Mouse (Mus musculus) layer of hippocampus, postnatal 36 days (tissue): ENCODE measurements at regions not wholly inside any gene's neighbourhood (a gene's known extent, or its start where the extent isn't known, plus 50 kb on each side); places are given as distances from the start of the nearest gene placed in this dataset.

Experiments
- DNase-seq, 2 experiments: peaks; one replicate each; pipeline ENCODE4 v3.0.0; 2022

DNA sequence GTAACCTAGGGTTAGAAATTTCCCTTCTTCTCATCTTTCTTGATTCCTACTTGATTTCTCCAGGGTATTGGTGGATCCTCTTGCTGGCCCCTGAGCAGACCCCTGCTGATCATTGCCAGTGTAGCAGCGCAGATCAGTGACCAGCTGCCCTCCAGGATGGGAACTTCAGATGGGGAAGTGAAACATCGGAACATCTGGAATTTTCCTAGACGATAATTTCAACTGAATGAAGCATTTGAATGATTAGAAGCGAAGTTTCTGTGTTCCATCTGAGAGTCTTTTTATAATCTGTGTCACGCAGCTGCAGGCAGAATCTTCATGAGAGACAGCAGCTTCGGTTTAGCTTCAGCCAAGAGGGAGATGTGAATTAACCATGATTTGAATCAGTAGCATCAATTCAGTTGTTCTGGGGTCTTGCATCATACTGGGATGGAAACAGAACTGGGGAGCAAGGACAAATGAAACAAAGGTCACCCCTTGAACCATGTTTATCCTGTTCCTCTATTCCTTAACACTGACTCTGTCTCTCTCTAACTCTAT, 57.8 kb upstream of the Ddit4l start:
- DNase-seq, result no peak

GRCm38 (mm10) chr3:137564282-137564681, 57.1 kb upstream of the Ddit4l start:
- DNase-seq, result no peak

DNA sequence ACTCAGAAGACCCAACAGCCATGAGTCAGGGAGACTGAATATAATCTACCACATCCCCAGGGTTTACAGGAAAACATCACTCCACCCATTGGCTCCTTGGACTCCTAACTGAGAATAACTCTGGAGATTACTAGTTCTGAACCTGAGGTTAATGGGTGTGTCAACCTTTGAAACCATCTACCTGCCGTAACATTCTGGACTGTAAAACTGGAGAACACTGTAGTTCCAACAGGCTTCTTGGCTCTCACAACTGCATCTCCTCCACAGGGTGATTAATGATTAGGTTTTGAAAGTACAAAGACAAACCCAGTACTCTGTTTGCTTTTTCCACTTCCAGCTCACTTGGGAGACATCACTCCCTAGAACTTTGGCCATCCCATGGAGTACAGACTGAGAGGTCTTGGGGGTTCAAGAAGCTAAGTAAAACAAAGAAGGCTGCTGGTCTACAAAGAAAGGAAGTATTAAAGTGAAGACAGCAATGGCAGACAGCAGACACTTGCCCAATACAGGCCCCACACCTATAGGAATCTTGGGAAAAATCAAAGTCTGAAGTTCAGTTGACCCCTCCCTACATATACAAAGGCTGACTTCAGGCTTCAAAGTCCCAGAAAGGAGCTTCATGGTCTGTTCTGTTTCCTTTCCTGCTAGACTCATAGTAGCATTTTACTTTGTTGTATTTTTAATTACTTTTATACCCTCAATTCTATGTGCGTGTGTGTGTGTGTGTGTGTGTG, 52.7 kb upstream of the Ddit4l start:
- no peak for DNase-seq
